Comparison of ENCODE assay signal across 8 mouse cellular contexts in genomic region chr8:88567314-88568121, GRCm38 (mm10). TPM values are rescaled to one million over a fixed set of nuclear protein-coding genes. Genes with fewer than 3 reads are reported as not detected.
A peak's percentile ranks its signal among the peaks of the same experiment; 100 is the strongest.
DNase-seq lines count a peak whose midpoint lies in the region; ATAC-seq and TF ChIP-seq lines count a peak whose summit lies in the region.

No protein-coding gene starts in this region.

- no peak overlapping the region for H3K9ac ChIP-seq in embryonic facial prominence, embryonic 15.5 days
- no peak overlapping the region for H3K9ac ChIP-seq in lung, postnatal 0 days (replicated peaks; ENCODE audit: low read depth)

- H3K4me1 ChIP-seq in kidney, adult 2 months (ENCODE audit: control insufficient read depth, insufficient read depth, low read length) = no peaks in the 10 kb centered on the region
- H3K4me1 ChIP-seq in embryonic facial prominence, embryonic 15.5 days = peaks cover 89% of the 10 kb centered on the region
- H3K4me1 ChIP-seq in lung, postnatal 0 days (ENCODE audit: insufficient read depth, low read depth, low read length) = peaks cover 62% of the 10 kb centered on the region

- no peak for TF ChIP-seq EP300 in lung, postnatal 0 days (IDR thresholded peaks at IDR 0.05)

- no peaks in the 10 kb centered on the region for H3K9me3 ChIP-seq in embryonic facial prominence, embryonic 15.5 days (replicated peaks)
- H3K9me3 ChIP-seq in lung, postnatal 0 days (ENCODE audit: low read length) = no peaks in the 10 kb centered on the region

- DNase-seq in kidney, postnatal 4 days = peak; percentile 65 to 75
- DNase-seq in kidney, adult 2 months = no peak
- peak; percentile 10 for DNase-seq in T-cell, adult 2 months (ENCODE audit: low spot score)
- peak; percentile 30 for DNase-seq in induced T-regulatory cell, adult 2 months (ENCODE audit: low read depth)
- DNase-seq in lung, postnatal 0 days (ENCODE audit: low spot score) = peak; percentile 63
- peak; percentile 68 for DNase-seq in testis, postnatal 10 days (ENCODE audit: low spot score)
- DNase-seq in adrenal gland, postnatal 25 days = no peak

- H3K4me2 ChIP-seq in embryonic facial prominence, embryonic 15.5 days (replicated peaks) = no peak overlapping the region
- H3K4me2 ChIP-seq in lung, postnatal 0 days (replicated peaks; ENCODE audit: low read depth, low read length) = no peak overlapping the region

- no peak for TF ChIP-seq POLR2A in kidney, adult 2 months (IDR thresholded peaks at IDR 0.05; ENCODE audit: low read depth, low read length)

- no peak overlapping the region for H3K27ac ChIP-seq in kidney, adult 2 months (ENCODE audit: insufficient read depth, low read depth, low read length)
- peak overlapping the region; percentile 73 for H3K27ac ChIP-seq in embryonic facial prominence, embryonic 15.5 days (replicated peaks)
- 0 out of 2 replicates have a peak overlapping the region, but pooled peaks have one; percentile 12 for H3K27ac ChIP-seq in lung, postnatal 0 days (ENCODE audit: low read length)

- 34% methylated on average over 13 of the region's 13 CpGs for WGBS in kidney, adult 2 months
- WGBS in embryonic facial prominence, embryonic 15.5 days = 33% methylated on average over 13 of the region's 13 CpGs
- 43% methylated on average over 13 of the region's 13 CpGs for WGBS in lung, postnatal 0 days

- no peak overlapping the region for H3K4me3 ChIP-seq in kidney, adult 2 months (ENCODE audit: insufficient read depth, low read depth, low read length)
- no peak overlapping the region for H3K4me3 ChIP-seq in embryonic facial prominence, embryonic 15.5 days (replicated peaks)
- no peak overlapping the region for H3K4me3 ChIP-seq in lung, postnatal 0 days (ENCODE audit: low read depth, low read length)

- no peak; the same call in 1 of the 2 replicates for TF ChIP-seq CTCF in kidney, adult 2 months (conservative IDR thresholded peaks at IDR 0.05; ENCODE audit: insufficient read depth, insufficient read length, low read depth, low read length)
- peak; percentile 60 for TF ChIP-seq CTCF in lung, postnatal 0 days (IDR thresholded peaks at IDR 0.05)

- no peak for ATAC-seq in embryonic facial prominence, embryonic 15.5 days (ENCODE audit: insufficient number of reproducible peaks, low FRiP score, low TSS enrichment, low read depth)
- no peak for ATAC-seq in lung, postnatal 0 days

- no peaks in the 10 kb centered on the region for H3K27me3 ChIP-seq in kidney, adult 2 months (replicated peaks; ENCODE audit: control insufficient read depth, insufficient read depth, low read length)
- H3K27me3 ChIP-seq in embryonic facial prominence, embryonic 15.5 days = no peaks in the 10 kb centered on the region
- H3K27me3 ChIP-seq in lung, postnatal 0 days (replicated peaks; ENCODE audit: insufficient read depth, low read length) = no peaks in the 10 kb centered on the region

- no peaks in the 10 kb centered on the region for H3K36me3 ChIP-seq in kidney, adult 2 months (ENCODE audit: control insufficient read depth, insufficient read depth, low read length)
- no peaks in the 10 kb centered on the region for H3K36me3 ChIP-seq in embryonic facial prominence, embryonic 15.5 days
- H3K36me3 ChIP-seq in lung, postnatal 0 days (ENCODE audit: insufficient read depth, low read length) = no peaks in the 10 kb centered on the region

RNA-seq across cellular contexts. Expression of gene Nkd1, which starts 46.4 kb away (rescaled TPM):
- polyA plus RNA-seq in kidney, adult 2 months (2012; rRNA removed) = 8.6 and 9.6 TPM in 2 replicates
- 92.6 and 92.9 TPM in 2 replicates for polyA plus RNA-seq in embryonic facial prominence, embryonic 15.5 days (2015; fragmentation: Nextera tagmentation; extraction: Ambion mirVana)
- polyA plus RNA-seq in lung, postnatal 0 days (2015; fragmentation: Nextera tagmentation; extraction: Ambion mirVana) = 113 and 123 TPM in 2 replicates
- 44.0 and 44.8 TPM in 2 replicates for total RNA-seq in adrenal gland, postnatal 25 days (2021)

Comparison
In these comparisons a context has a peak if more than half of its experiments do, and no peak if none do; other contexts are left out.
1. DNase-seq: peak in kidney, postnatal 4 days (2 of 2), T-cell, adult 2 months (single experiment), induced T-regulatory cell, adult 2 months (single experiment), lung, postnatal 0 days (single experiment) and testis, postnatal 10 days (single experiment); none in kidney, adult 2 months (single experiment) and adrenal gland, postnatal 25 days (single experiment).